Mouse (Mus musculus) liver, postnatal 0 days (tissue): ENCODE results near the gene Icos. TPM values are rescaled to one million over a fixed set of nuclear protein-coding genes. Genes with fewer than 3 reads are reported as not detected.

Experiments
- ATAC-seq: fragments of 200-750 bp; cut with Nextera tagmentation; 2 replicates; pipeline ENCODE4 v1.8.0; 2017; ENCODE audit warnings: mild to moderate bottlenecking, moderate library complexity
- DNase-seq: peaks from one replicate; pipeline ENCODE4 v3.0.0-alpha.2; 2016
- H3K27ac ChIP-seq: fragments of 300-500 bp; sonication (generic); 2 replicates; pipeline ENCODE4 v1.5.1; 2014; ENCODE audit warnings: antibody characterized with exemption, moderate library complexity, mild to moderate bottlenecking, low read depth
- H3K27me3 ChIP-seq: fragments of 300-500 bp; sonication (generic); 2 replicates; pipeline ENCODE4 v1.6.1; 2014; ENCODE audit warnings: low read length, control low read depth, mixed read lengths; ENCODE audit not compliant: insufficient read depth
- H3K36me3 ChIP-seq: fragments of 300-500 bp; sonication (generic); replicated peaks from 2 replicates; pipeline ENCODE4 v1.6.1; 2014; ENCODE audit warnings: mild to moderate bottlenecking, control low read depth, low read length, moderate library complexity, mixed read lengths; ENCODE audit not compliant: insufficient read depth
- H3K4me1 ChIP-seq: fragments of 300-500 bp; sonication (generic); 2 replicates; pipeline ENCODE4 v1.6.1; 2014; ENCODE audit warnings: antibody characterized with exemption, mild to moderate bottlenecking, control low read depth; ENCODE audit not compliant: insufficient read depth
- H3K4me2 ChIP-seq: fragments of 300-500 bp; sonication (generic); 2 replicates; pipeline ENCODE4 v1.6.1; 2014; ENCODE audit warnings: low read depth, mild to moderate bottlenecking, low read length, moderate library complexity, mixed read lengths
- H3K4me3 ChIP-seq: fragments of 300-500 bp; sonication (generic); 2 replicates; pipeline ENCODE4 v1.5.1; 2014; ENCODE audit warnings: low read depth, low read length
- H3K9ac ChIP-seq: fragments of 300-500 bp; sonication (generic); replicated peaks from 2 replicates; pipeline ENCODE4 v1.6.1; 2014; ENCODE audit warnings: mild to moderate bottlenecking, moderate library complexity
- H3K9me3 ChIP-seq: fragments of 300-500 bp; sonication (generic); 2 replicates; pipeline ENCODE4 v1.6.1; 2016; ENCODE audit warnings: mild to moderate bottlenecking, control low read depth, low read length, mixed read lengths
- CTCF ChIP-seq: sonication (generic); IDR thresholded peaks from 2 replicates; pipeline ENCODE4 v1.5.1; 2016; ENCODE audit warnings: antibody characterized with exemption, low read depth
- EP300 ChIP-seq: IDR thresholded peaks from 2 replicates; pipeline ENCODE4 v1.6.1; 2016; ENCODE audit warnings: antibody characterized with exemption, low read depth, mild to moderate bottlenecking
- WGBS: fragments of 180-500 bp; shearing (Covaris S2); extraction: QIAGEN DNeasy Blood & Tissue Kit; methylation state at CpG from one replicate; pipeline ENCODE4 v1.1.7; 2014; ENCODE audit not compliant: insufficient replicate concordance; 5-methylcytosine and 5-hydroxymethylcytosine counted together
- polyA plus RNA-seq: library from polyadenylated mRNA; unstranded; fragments of >200 nt; fragmentation: Nextera tagmentation; extraction: Ambion mirVana; gene quantifications from 2 replicates; pipeline ENCODE4 v1.2.1, GENCODE M21; 2015

Icos gene
- polyA plus RNA-seq, 1 experiment from 2014 or later: 1.4 TPM

- no peaks in the 10 kb centered on the region for H3K36me3 ChIP-seq
- no peak overlapping the region for H3K27ac ChIP-seq
- no peaks in the 10 kb centered on the region for H3K9me3 ChIP-seq
- no peak overlapping the region for H3K9ac ChIP-seq
- TF ChIP-seq CTCF (no peak), EP300 (no peak)
- no peaks in the 10 kb centered on the region for H3K27me3 ChIP-seq
- DNase-seq (no peak), ATAC-seq (no peak)
- no peak overlapping the region for H3K4me2 ChIP-seq
- H3K4me3 ChIP-seq: no peak overlapping the region
- 80% methylated on average over 6 of the region's 6 CpGs for WGBS
- no peaks in the 10 kb centered on the region for H3K4me1 ChIP-seq
Observed at GRCm38 (mm10) chr1:60948112-60948511, 29.6 kb upstream of the Icos start.

GRCm38 (mm10) chr1:60952958-60953357, 24.8 kb upstream of the Icos start:
- no peak overlapping the region for H3K4me2 ChIP-seq
- no peaks in the 10 kb centered on the region for H3K4me1 ChIP-seq
- TF ChIP-seq CTCF (no peak), EP300 (no peak)
- 0 out of 2 replicates have a peak overlapping the region, but pooled peaks have one; percentile 12 for H3K27ac ChIP-seq
- H3K9ac ChIP-seq: no peak overlapping the region
- H3K27me3 ChIP-seq: no peaks in the 10 kb centered on the region
- WGBS: 53% methylated on average over 7 of the region's 7 CpGs
- no peak for DNase-seq
- ATAC-seq: no peak
- H3K4me3 ChIP-seq: no peak overlapping the region
- no peaks in the 10 kb centered on the region for H3K36me3 ChIP-seq
- no peaks in the 10 kb centered on the region for H3K9me3 ChIP-seq

GRCm38 (mm10) chr1:60953686-60954085, 24.0 kb upstream of the Icos start:
- H3K36me3 ChIP-seq: no peaks in the 10 kb centered on the region
- H3K9me3 ChIP-seq: no peaks in the 10 kb centered on the region
- no peak overlapping the region for H3K9ac ChIP-seq
- ATAC-seq (no peak), DNase-seq (no peak)
- TF ChIP-seq CTCF (no peak), EP300 (no peak)
- WGBS: 79% methylated on average over 7 of the region's 7 CpGs
- H3K27me3 ChIP-seq: no peaks in the 10 kb centered on the region
- no peak overlapping the region for H3K4me2 ChIP-seq
- H3K4me1 ChIP-seq: no peaks in the 10 kb centered on the region
- no peak overlapping the region for H3K27ac ChIP-seq
- H3K4me3 ChIP-seq: no peak overlapping the region

GRCm38 (mm10) chr1:60954759-60955158, 23.0 kb upstream of the Icos start:
- 60% methylated on average over 2 of the region's 2 CpGs for WGBS
- Histone ChIP-seq H3K9me3 (no peaks in the 10 kb centered on the region), H3K27ac (no peak overlapping the region), H3K36me3 (no peaks in the 10 kb centered on the region), H3K4me1 (no peaks in the 10 kb centered on the region), H3K27me3 (no peaks in the 10 kb centered on the region), H3K4me3 (no peak overlapping the region), H3K4me2 (no peak overlapping the region), H3K9ac (no peak overlapping the region)
- TF ChIP-seq CTCF (peak; percentile 74), EP300 (no peak)
- ATAC-seq (no peak), DNase-seq (no peak)

- no peak for DNase-seq
- Histone ChIP-seq H3K9me3 (no peaks in the 10 kb centered on the region), H3K4me3 (no peak overlapping the region), H3K4me1 (no peaks in the 10 kb centered on the region), H3K36me3 (no peaks in the 10 kb centered on the region), H3K27me3 (no peaks in the 10 kb centered on the region), H3K4me2 (no peak overlapping the region), H3K9ac (no peak overlapping the region), H3K27ac (no peak overlapping the region)
- no peak for ATAC-seq
- 92% methylated on average over 3 of the region's 3 CpGs for WGBS
- TF ChIP-seq CTCF (no peak), EP300 (no peak)
Observed at GRCm38 (mm10) chr1:60955186-60955585, 22.5 kb upstream of the Icos start.

GRCm38 (mm10) chr1:60956196-60956595, 21.5 kb upstream of the Icos start:
- TF ChIP-seq EP300 (no peak), CTCF (no peak)
- Histone ChIP-seq H3K27ac (no peak overlapping the region), H3K4me2 (no peak overlapping the region), H3K4me3 (no peak overlapping the region), H3K9ac (no peak overlapping the region), H3K27me3 (no peaks in the 10 kb centered on the region), H3K36me3 (no peaks in the 10 kb centered on the region), H3K9me3 (no peaks in the 10 kb centered on the region), H3K4me1 (no peaks in the 10 kb centered on the region)
- DNase-seq: no peak
- WGBS: 87% methylated on average over 6 of the region's 6 CpGs
- ATAC-seq: no peak

GRCm38 (mm10) chr1:60958287-60958686, 19.4 kb upstream of the Icos start:
- no peak overlapping the region for H3K4me2 ChIP-seq
- no peaks in the 10 kb centered on the region for H3K36me3 ChIP-seq
- WGBS: 77% methylated on average over 1 of the region's 1 CpGs
- no peak overlapping the region for H3K27ac ChIP-seq
- no peaks in the 10 kb centered on the region for H3K4me1 ChIP-seq
- H3K9me3 ChIP-seq: no peaks in the 10 kb centered on the region
- H3K4me3 ChIP-seq: no peak overlapping the region
- TF ChIP-seq EP300 (no peak), CTCF (peak; percentile 31)
- H3K9ac ChIP-seq: no peak overlapping the region
- no peak for DNase-seq
- no peak for ATAC-seq
- no peaks in the 10 kb centered on the region for H3K27me3 ChIP-seq
